Mouse (Mus musculus) T-helper 2 cell (primary cell): ENCODE results near the gene Gm20547.

Source experiments
- in situ Hi-C: fragments of 300-600 bp; cut with MboI, MseI; formaldehyde crosslinking; loops from one replicate; pipeline ENCODE4 v1.15.1; 2025; ENCODE audit warnings: high pct_unique_total_duplicates

Gene Gm20547

GRCm38 (mm10) chr17:34807176-34807575 is 74.7 kb downstream of the Gm20547 start:
- in situ Hi-C loops: no loop called here
